Mouse (Mus musculus) liver, embryonic 16.5 days (tissue): ENCODE results near the gene Vmn1r56. TPM values are rescaled to one million over a fixed set of nuclear protein-coding genes. Genes with fewer than 3 reads are reported as not detected.
"Not testable (repeated sequence)": the region's sequence is repeated elsewhere in the genome, so short reads cannot be mapped to it uniquely, and the experiment has no call there.

Source experiments
- ATAC-seq: fragments of 200-750 bp; cut with Nextera tagmentation; 2 replicates; pipeline ENCODE4 v1.8.0; 2017; ENCODE audit warnings: low read depth, mild to moderate bottlenecking, moderate number of reproducible peaks, moderate library complexity
- H3K27ac ChIP-seq: fragments of 300-500 bp; sonication (generic); 2 replicates; pipeline ENCODE4 v1.5.1; 2014; ENCODE audit warnings: mild to moderate bottlenecking, low read length
- H3K27me3 ChIP-seq: fragments of 300-500 bp; sonication (generic); 2 replicates; pipeline ENCODE4 v1.6.1; 2014; ENCODE audit warnings: low read depth, low read length, mixed read lengths; ENCODE audit not compliant: control insufficient read depth, insufficient read depth
- H3K36me3 ChIP-seq: fragments of 300-500 bp; sonication (generic); 2 replicates; pipeline ENCODE4 v1.6.1; 2014; ENCODE audit warnings: mild to moderate bottlenecking; ENCODE audit not compliant: control insufficient read depth, insufficient read depth
- H3K4me1 ChIP-seq: fragments of 300-500 bp; sonication (generic); 2 replicates; pipeline ENCODE4 v1.6.1; 2014; ENCODE audit warnings: low read depth, low read length, mixed read lengths; ENCODE audit not compliant: control insufficient read depth
- H3K4me2 ChIP-seq: fragments of 300-500 bp; sonication (generic); 2 replicates; pipeline ENCODE4 v1.6.1; 2014; ENCODE audit warnings: low read depth, low read length, mixed read lengths
- H3K4me3 ChIP-seq: fragments of 300-500 bp; sonication (generic); 2 replicates; pipeline ENCODE4 v1.5.1; 2014; ENCODE audit warnings: low read depth, mild to moderate bottlenecking, low read length
- H3K9ac ChIP-seq: fragments of 300-500 bp; sonication (generic); 2 replicates; pipeline ENCODE4 v1.6.1; 2014; ENCODE audit warnings: low read depth, low read length
- H3K9me3 ChIP-seq: fragments of 300-500 bp; sonication (generic); replicated peaks from 2 replicates; pipeline ENCODE4 v1.6.1; 2016; ENCODE audit warnings: low read length; ENCODE audit not compliant: control insufficient read depth
- WGBS: fragments of 180-500 bp; shearing (Covaris S2); extraction: QIAGEN DNeasy Blood & Tissue Kit; methylation state at CpG from one replicate; pipeline ENCODE4 v1.1.7; 2014; ENCODE audit not compliant: insufficient replicate concordance; 5-methylcytosine and 5-hydroxymethylcytosine counted together
- polyA plus RNA-seq: library from polyadenylated mRNA; unstranded; fragments of >200 nt; fragmentation: Nextera tagmentation; extraction: Ambion mirVana; gene quantifications from 2 replicates; pipeline ENCODE4 v1.2.1, GENCODE M21; 2015

Gene Vmn1r56
- not detected in 2 replicates for polyA plus RNA-seq

GRCm38 (mm10) chr7:5196647-5197046, at the start of gene Vmn1r56:
Vmn1r56 (minus strand) TSS chr7:5196747.
- H3K4me2 ChIP-seq, H3K4me1 ChIP-seq, H3K27me3 ChIP-seq, H3K36me3 ChIP-seq, H3K9me3 ChIP-seq, ATAC-seq, H3K9ac ChIP-seq, H3K4me3 ChIP-seq, H3K27ac ChIP-seq: not testable (repeated sequence)

- not testable (repeated sequence) for H3K9ac ChIP-seq, H3K4me1 ChIP-seq, H3K27ac ChIP-seq, H3K36me3 ChIP-seq, H3K9me3 ChIP-seq, H3K4me2 ChIP-seq, ATAC-seq, H3K4me3 ChIP-seq, H3K27me3 ChIP-seq
- WGBS: 29% methylated on average over 1 of the region's 1 CpGs
Measured at GRCm38 (mm10) chr7:5218193-5218592, 21.6 kb upstream of the Vmn1r56 start, which contains the start of gene Vmn1r57. Vmn1r57 (plus strand) TSS chr7:5218493.

- not testable (repeated sequence) for ATAC-seq, H3K27me3 ChIP-seq, H3K4me1 ChIP-seq, H3K27ac ChIP-seq, H3K9me3 ChIP-seq, H3K9ac ChIP-seq, H3K36me3 ChIP-seq, H3K4me3 ChIP-seq, H3K4me2 ChIP-seq
Measured at GRCm38 (mm10) chr7:5149570-5149969, 47.0 kb downstream of the Vmn1r56 start, which contains the start of gene Vmn1r55. Vmn1r55 (minus strand) TSS chr7:5149670.

Other genes starting within 250 kb of the Vmn1r56 start
- not detected in 2 replicates for gene Sbk2, start 232.3 kb downstream of the Vmn1r56 start, polyA plus RNA-seq
- not detected in 2 replicates for gene Sbk3, start 225.6 kb downstream of the Vmn1r56 start, polyA plus RNA-seq
- 3.6 and 4.5 TPM in 2 replicates for gene Zfp579, start 200.6 kb downstream of the Vmn1r56 start, polyA plus RNA-seq
- 7.8 and 10.2 TPM in 2 replicates for gene Zfp524, start 182.3 kb downstream of the Vmn1r56 start, polyA plus RNA-seq
- 10.4 and 12.5 TPM in 2 replicates for gene Fiz1, start 182.1 kb downstream of the Vmn1r56 start, polyA plus RNA-seq
- 0.58 and 0.89 TPM in 2 replicates for gene Gm44973, start 181.3 kb downstream of the Vmn1r56 start, polyA plus RNA-seq
- 1.1 and 1.2 TPM in 2 replicates for gene Zfp865, start 176.4 kb downstream of the Vmn1r56 start, polyA plus RNA-seq
- 0.16 and 0.40 TPM in 2 replicates for gene Ccdc106, start 176.2 kb downstream of the Vmn1r56 start, polyA plus RNA-seq
- not detected in 2 replicates for gene 4632433K11Rik, start 162.6 kb downstream of the Vmn1r56 start, polyA plus RNA-seq
- gene Zfp784, start 158.3 kb downstream of the Vmn1r56 start, polyA plus RNA-seq: 1.3 and 1.7 TPM in 2 replicates
- 0.89 and 1.8 TPM in 2 replicates for gene Zfp580, start 145.2 kb downstream of the Vmn1r56 start, polyA plus RNA-seq
- gene U2af2, start 134.6 kb downstream of the Vmn1r56 start, polyA plus RNA-seq: 48.2 and 48.8 TPM in 2 replicates
- gene Epn1, start 116.5 kb downstream of the Vmn1r56 start, polyA plus RNA-seq: 45.2 and 46.6 TPM in 2 replicates
- not detected in 2 replicates for gene Rfpl4, start 79.8 kb downstream of the Vmn1r56 start, polyA plus RNA-seq
- gene Rasl2-9, start 70.8 kb downstream of the Vmn1r56 start, polyA plus RNA-seq: 0.11 and 0.27 TPM in 2 replicates
- gene Vmn1r55, start 47.1 kb downstream of the Vmn1r56 start, polyA plus RNA-seq: not detected in 2 replicates
- not detected in 2 replicates for gene Vmn1r57, start 21.7 kb upstream of the Vmn1r56 start, polyA plus RNA-seq
- gene Gm5065, start 153.8 kb upstream of the Vmn1r56 start, polyA plus RNA-seq: not detected in 2 replicates
- gene Nlrp2, start 154.3 kb upstream of the Vmn1r56 start, polyA plus RNA-seq: not detected in 2 replicates
- not detected in 2 replicates for gene Vmn1r58, start 216.6 kb upstream of the Vmn1r56 start, polyA plus RNA-seq